Mouse (Mus musculus): ENCODE results near the gene Sf3a1.

- TF ChIP-seq POLR2A (IDR thresholded peaks at IDR 0.05; ENCODE audit: insufficient read depth, low read length) (no peak), CTCF (IDR thresholded peaks at IDR 0.05; ENCODE audit: low read depth, low read length) (no peak), EP300 (IDR thresholded peaks at IDR 0.05; ENCODE audit: insufficient read depth, low read depth, low read length) (no peak)
Measured at GRCm38 (mm10) chr11:4196636-4197035, 36.5 kb downstream of the Sf3a1 start.

Data from ES-Bruce4 (cell line).